Mouse (Mus musculus): ENCODE data around the gene Ripor3.

- TF ChIP-seq GATA2 (IDR thresholded peaks at IDR 0.05; ENCODE audit: borderline replicate concordance, low read depth, low read length) (no peak), CTCF (IDR thresholded peaks at IDR 0.05; ENCODE audit: low read depth, low read length) (no peak), GATA1 (IDR thresholded peaks at IDR 0.05; ENCODE audit: borderline replicate concordance, low read length) (no peak), TAL1 (conservative IDR thresholded peaks at IDR 0.05; ENCODE audit: low read depth, low read length) (no peak), POLR2AphosphoS5 (IDR thresholded peaks at IDR 0.05; ENCODE audit: insufficient replicate concordance, low read depth, low read length) (no peak)
Observed at GRCm38 (mm10) chr2:167984371-167984770, 26.0 kb downstream of the Ripor3 start.

Measured in G1E (cell line).